Mouse (Mus musculus) limb, embryonic 10.5 days (tissue): Measurements from ENCODE around the gene Tbl1x. TPM values are rescaled to one million over a fixed set of nuclear protein-coding genes. Genes with fewer than 3 reads are reported as not detected.
"Not testable (repeated sequence)": the region's sequence is repeated elsewhere in the genome, so short reads cannot be mapped to it uniquely, and the experiment has no call there.

ENCODE experiments used
- DNase-seq: peaks from one replicate; pipeline ENCODE4 v3.0.0-alpha.2; 2017; ENCODE audit warnings: low spot score
- H3K27ac ChIP-seq: fragments of 300-500 bp; sonication (generic); 2 replicates; pipeline ENCODE4 v1.5.1; 2016; ENCODE audit warnings: mild to moderate bottlenecking
- H3K27me3 ChIP-seq: fragments of 300-500 bp; sonication (generic); 2 replicates; pipeline ENCODE4 v1.6.1; 2016; ENCODE audit warnings: low read depth, mild to moderate bottlenecking; ENCODE audit not compliant: poor library complexity, severe bottlenecking
- H3K36me3 ChIP-seq: fragments of 300-500 bp; sonication (generic); 2 replicates; pipeline ENCODE4 v1.6.1; 2016; ENCODE audit warnings: mild to moderate bottlenecking, moderate library complexity
- H3K4me1 ChIP-seq: fragments of 300-500 bp; sonication (generic); 2 replicates; pipeline ENCODE4 v1.6.1; 2016
- H3K4me3 ChIP-seq: fragments of 300-500 bp; sonication (generic); 2 replicates; pipeline ENCODE4 v1.5.1; 2016; ENCODE audit warnings: mild to moderate bottlenecking, moderate library complexity
- H3K9me3 ChIP-seq: fragments of 300-500 bp; sonication (generic); replicated peaks from 2 replicates; pipeline ENCODE4 v1.6.1; 2016; ENCODE audit warnings: mild to moderate bottlenecking
- WGBS: fragments of 180-500 bp; shearing (Covaris S2); methylation state at CpG from one replicate; pipeline ENCODE4 v1.1.7; 2016; 5-methylcytosine and 5-hydroxymethylcytosine counted together
- polyA plus RNA-seq: library from polyadenylated mRNA; unstranded; fragments of >200 nt; fragmentation: Nextera tagmentation; extraction: Ambion mirVana; gene quantifications from 2 replicates; pipeline ENCODE4 v1.2.1, GENCODE M21; 2016

The Tbl1x gene
- polyA plus RNA-seq, 1 experiment from 2014 or later = 82.3 TPM

GRCm38 (mm10) chrX:77517274-77518085 lies 6.7 kb downstream of the Tbl1x start:
- Histone ChIP-seq H3K4me1 (no peaks in the 10 kb centered on the region), H3K27me3 (no peaks in the 10 kb centered on the region), H3K27ac (no peak overlapping the region), H3K36me3 (peaks cover 6% of the 10 kb centered on the region; the same call in 1 of the 2 replicates), H3K9me3 (no peaks in the 10 kb centered on the region), H3K4me3 (no peak overlapping the region)
- no peak for DNase-seq
- 55% methylated on average over 8 of the region's 8 CpGs for WGBS

- Histone ChIP-seq H3K27ac (no peak overlapping the region), H3K36me3 (peaks cover 6% of the 10 kb centered on the region; the same call in 1 of the 2 replicates), H3K27me3 (no peaks in the 10 kb centered on the region), H3K4me3 (no peak overlapping the region), H3K4me1 (no peaks in the 10 kb centered on the region), H3K9me3 (no peaks in the 10 kb centered on the region)
- DNase-seq = no peak
- WGBS = 80% methylated on average over 1 of the region's 1 CpGs
These were observed 8.1 kb downstream of the Tbl1x start for GRCm38 (mm10) chrX:77518929-77519328.

GRCm38 (mm10) chrX:77522842-77523375 lies 12.1 kb downstream of the Tbl1x start:
- H3K4me3 ChIP-seq = no peak overlapping the region
- no peak overlapping the region for H3K27ac ChIP-seq
- H3K4me1 ChIP-seq = no peaks in the 10 kb centered on the region
- H3K36me3 ChIP-seq = peaks cover 23% of the 10 kb centered on the region
- H3K9me3 ChIP-seq = no peaks in the 10 kb centered on the region
- no peak for DNase-seq
- H3K27me3 ChIP-seq = no peaks in the 10 kb centered on the region
- 49% methylated on average over 3 of the region's 3 CpGs for WGBS

- Histone ChIP-seq H3K27me3 (no peaks in the 10 kb centered on the region), H3K27ac (no peak overlapping the region), H3K4me3 (no peak overlapping the region), H3K4me1 (no peaks in the 10 kb centered on the region), H3K36me3 (peaks cover 20% of the 10 kb centered on the region; the same call in 1 of the 2 replicates), H3K9me3 (no peaks in the 10 kb centered on the region)
- 44% methylated on average over 1 of the region's 1 CpGs for WGBS
- no peak for DNase-seq
These were observed 14.4 kb downstream of the Tbl1x start for GRCm38 (mm10) chrX:77525179-77525578.

DNA sequence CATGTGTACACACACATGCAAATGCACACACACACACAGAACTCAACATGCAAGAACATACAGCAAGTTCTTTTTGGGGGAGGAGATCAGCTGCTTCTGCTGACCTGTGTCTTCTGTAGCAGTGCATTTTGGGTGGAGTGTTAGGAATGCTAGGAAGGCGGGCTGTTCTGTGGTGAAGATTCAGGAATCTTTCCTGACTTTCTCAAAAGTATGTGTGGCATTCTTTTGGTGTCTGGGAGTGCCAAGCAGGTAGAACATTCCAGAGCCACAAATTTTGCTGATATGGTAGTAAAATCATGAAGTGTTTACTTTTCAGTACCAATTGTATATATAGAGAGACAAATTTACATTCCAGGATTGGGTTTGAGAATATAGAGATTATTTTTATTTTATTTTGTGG lies 17.6 kb downstream of the Tbl1x start:
- H3K27ac ChIP-seq = no peak overlapping the region
- peaks cover 20% of the 10 kb centered on the region; the same call in 1 of the 2 replicates for H3K36me3 ChIP-seq
- 85% methylated on average over 1 of the region's 1 CpGs for WGBS
- H3K4me1 ChIP-seq = no peaks in the 10 kb centered on the region
- no peak for DNase-seq
- no peaks in the 10 kb centered on the region for H3K27me3 ChIP-seq
- no peak overlapping the region for H3K4me3 ChIP-seq
- no peaks in the 10 kb centered on the region for H3K9me3 ChIP-seq

DNA sequence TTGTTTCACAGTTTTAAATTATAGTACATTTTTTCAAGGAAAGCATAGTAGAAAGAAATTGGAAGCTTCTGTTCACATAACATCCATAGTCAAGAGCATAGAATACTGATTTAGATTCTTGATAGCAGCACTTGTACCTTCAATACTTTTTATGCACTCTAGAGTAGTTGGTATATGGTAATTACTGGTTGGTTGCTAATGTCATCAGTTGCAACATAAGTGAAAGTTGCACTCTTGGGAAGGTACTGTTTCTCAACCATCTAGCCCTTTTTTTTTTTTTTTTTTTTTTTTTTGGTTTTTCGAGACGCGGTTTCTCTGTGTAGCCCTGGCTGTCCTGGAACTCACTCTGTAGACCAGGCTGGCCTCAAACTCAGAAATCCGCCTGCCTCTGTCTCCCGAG lies 20.2 kb downstream of the Tbl1x start:
- Histone ChIP-seq H3K9me3 (no peaks in the 10 kb centered on the region), H3K36me3 (peaks cover 14% of the 10 kb centered on the region; the same call in 1 of the 2 replicates), H3K4me1 (no peaks in the 10 kb centered on the region), H3K27ac (no peak overlapping the region), H3K4me3 (no peak overlapping the region), H3K27me3 (no peaks in the 10 kb centered on the region)
- 95% methylated on average over 2 of the region's 5 CpGs for WGBS
- DNase-seq = no peak

GRCm38 (mm10) chrX:77533922-77534321 lies 23.1 kb downstream of the Tbl1x start:
- H3K27ac ChIP-seq = no peak overlapping the region
- H3K36me3 ChIP-seq = no peaks in the 10 kb centered on the region
- no peaks in the 10 kb centered on the region for H3K27me3 ChIP-seq
- H3K4me3 ChIP-seq = no peak overlapping the region
- WGBS = 54% methylated on average over 2 of the region's 2 CpGs
- H3K9me3 ChIP-seq = no peaks in the 10 kb centered on the region
- DNase-seq = no peak
- no peaks in the 10 kb centered on the region for H3K4me1 ChIP-seq

DNA sequence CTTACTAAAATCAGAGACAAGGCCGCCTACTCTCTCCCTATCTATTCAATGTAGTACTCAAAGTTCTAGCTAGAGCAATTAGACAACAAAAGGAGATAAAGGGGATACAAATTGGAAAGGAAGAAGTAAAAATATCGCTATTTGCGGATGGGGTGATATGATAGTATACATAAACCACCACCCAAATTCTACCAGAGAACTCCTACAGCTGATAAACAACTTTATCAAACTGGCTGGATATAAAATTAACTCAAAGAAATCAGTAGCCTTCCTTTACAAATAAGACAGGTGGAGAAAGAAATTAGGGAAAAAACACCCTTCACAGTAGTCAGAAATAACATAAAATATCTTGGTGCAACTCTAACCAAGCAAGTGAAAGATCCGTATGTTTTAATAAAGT lies 29.0 kb downstream of the Tbl1x start:
- H3K4me1 ChIP-seq, H3K27me3 ChIP-seq, H3K9me3 ChIP-seq, H3K4me3 ChIP-seq, H3K27ac ChIP-seq, H3K36me3 ChIP-seq, DNase-seq: not testable (repeated sequence)
- whole genome bisulfite sequencing = 95% methylated on average over 4 of the region's 4 CpGs

DNA sequence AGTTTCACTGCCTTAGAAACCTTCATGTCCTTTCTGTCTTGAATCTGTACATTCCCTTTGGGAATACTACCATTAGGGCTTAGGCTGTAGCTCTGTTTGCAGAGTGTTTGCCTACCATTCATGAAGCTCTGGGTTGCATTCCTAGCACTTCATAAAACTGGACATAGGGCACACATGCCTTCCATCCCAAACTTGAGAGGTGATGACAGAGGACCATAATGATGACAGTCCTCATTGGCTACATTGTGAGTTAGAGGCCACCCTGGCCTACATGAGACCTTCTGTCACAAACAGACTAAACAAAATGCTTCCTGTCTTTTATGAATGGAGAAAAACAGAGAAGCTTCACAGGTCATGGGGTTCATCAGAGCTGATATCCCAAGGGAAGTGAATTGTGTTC lies 33.2 kb downstream of the Tbl1x start:
- Histone ChIP-seq H3K27me3 (no peaks in the 10 kb centered on the region), H3K4me1 (peaks cover 7% of the 10 kb centered on the region; the same call in 1 of the 2 replicates), H3K9me3 (no peaks in the 10 kb centered on the region), H3K36me3 (no peaks in the 10 kb centered on the region), H3K4me3 (no peak overlapping the region), H3K27ac (no peak overlapping the region)
- DNase-seq = no peak

GRCm38 (mm10) chrX:77544550-77544949 lies 33.7 kb downstream of the Tbl1x start:
- WGBS = 85% methylated on average over 4 of the region's 4 CpGs
- no peak for DNase-seq
- Histone ChIP-seq H3K27ac (no peak overlapping the region), H3K4me1 (peaks cover 7% of the 10 kb centered on the region; the same call in 1 of the 2 replicates), H3K27me3 (no peaks in the 10 kb centered on the region), H3K9me3 (no peaks in the 10 kb centered on the region), H3K36me3 (no peaks in the 10 kb centered on the region), H3K4me3 (no peak overlapping the region)

- Histone ChIP-seq H3K36me3 (no peaks in the 10 kb centered on the region), H3K4me1 (peaks cover 7% of the 10 kb centered on the region; the same call in 1 of the 2 replicates), H3K27me3 (no peaks in the 10 kb centered on the region), H3K27ac (no peak overlapping the region), H3K9me3 (no peaks in the 10 kb centered on the region), H3K4me3 (no peak overlapping the region)
- DNase-seq = no peak
These were observed 34.7 kb downstream of the Tbl1x start for GRCm38 (mm10) chrX:77545362-77546078.

- H3K4me3 ChIP-seq = no peak overlapping the region
- no peaks in the 10 kb centered on the region for H3K36me3 ChIP-seq
- no peaks in the 10 kb centered on the region for H3K27me3 ChIP-seq
- H3K9me3 ChIP-seq = no peaks in the 10 kb centered on the region
- WGBS = 87% methylated on average over 1 of the region's 1 CpGs
- peaks cover 7% of the 10 kb centered on the region; the same call in 1 of the 2 replicates for H3K4me1 ChIP-seq
- H3K27ac ChIP-seq = no peak overlapping the region
- no peak for DNase-seq
These were observed 35.6 kb downstream of the Tbl1x start for GRCm38 (mm10) chrX:77546448-77546847.

- Histone ChIP-seq H3K4me1 (peaks cover 5% of the 10 kb centered on the region; the same call in 1 of the 2 replicates), H3K27me3 (no peaks in the 10 kb centered on the region), H3K9me3 (no peaks in the 10 kb centered on the region), H3K36me3 (no peaks in the 10 kb centered on the region), H3K27ac (no peak overlapping the region), H3K4me3 (no peak overlapping the region)
- DNase-seq = no peak
- 95% methylated on average over 1 of the region's 1 CpGs for WGBS
These were observed 38.1 kb downstream of the Tbl1x start for GRCm38 (mm10) chrX:77548951-77549350.
